Mouse (Mus musculus) cerebral cortex, adult 2 months (tissue): ENCODE data around the gene Prkd1.

Experiments
- WGBS: fragments of 180-500 bp; shearing (Covaris S2); methylation state at CpG from one replicate; pipeline ENCODE4 v1.1.7; 2018; 5-methylcytosine and 5-hydroxymethylcytosine counted together

The Prkd1 gene

DNA sequence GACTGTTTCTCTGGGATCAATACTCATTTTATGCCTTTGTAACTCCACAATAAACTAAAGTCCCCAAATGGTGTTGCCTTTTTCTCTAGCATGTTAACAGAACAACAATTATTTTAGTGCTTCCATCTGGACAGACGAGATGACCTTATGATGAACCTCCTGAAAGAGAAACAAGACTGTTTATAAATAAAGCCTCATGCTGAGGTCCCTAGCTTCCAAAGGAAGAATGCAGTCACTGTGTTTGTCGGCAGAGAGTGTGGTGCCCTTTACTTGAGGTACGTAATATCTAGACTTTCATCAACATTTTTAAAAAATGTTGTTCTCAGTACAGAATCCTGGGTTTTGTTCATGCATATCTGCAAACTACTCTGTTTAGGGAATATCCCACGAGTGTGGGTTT lies 90.7 kb downstream of the Prkd1 start:
- WGBS = 53% methylated on average over 4 of the region's 4 CpGs

DNA sequence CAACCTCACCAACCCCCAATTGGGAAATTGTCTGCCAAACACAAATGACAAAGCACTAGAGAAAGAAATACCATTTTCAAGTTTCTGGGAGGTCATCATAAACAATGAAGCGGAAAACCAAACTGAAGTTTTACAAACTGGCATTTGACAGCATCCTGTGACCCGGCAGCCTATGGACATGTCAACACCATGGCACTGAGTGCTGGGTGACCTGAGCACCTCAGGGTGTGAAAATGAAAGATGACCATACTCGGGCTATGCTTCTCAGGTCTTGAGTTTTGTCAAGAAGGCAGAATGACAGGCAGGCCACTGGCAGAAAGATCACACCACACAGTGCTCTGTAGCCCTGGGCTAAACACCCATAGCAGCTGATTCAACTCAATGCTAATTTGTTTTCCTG lies 94.7 kb downstream of the Prkd1 start:
- 78% methylated on average over 3 of the region's 3 CpGs for WGBS

DNA sequence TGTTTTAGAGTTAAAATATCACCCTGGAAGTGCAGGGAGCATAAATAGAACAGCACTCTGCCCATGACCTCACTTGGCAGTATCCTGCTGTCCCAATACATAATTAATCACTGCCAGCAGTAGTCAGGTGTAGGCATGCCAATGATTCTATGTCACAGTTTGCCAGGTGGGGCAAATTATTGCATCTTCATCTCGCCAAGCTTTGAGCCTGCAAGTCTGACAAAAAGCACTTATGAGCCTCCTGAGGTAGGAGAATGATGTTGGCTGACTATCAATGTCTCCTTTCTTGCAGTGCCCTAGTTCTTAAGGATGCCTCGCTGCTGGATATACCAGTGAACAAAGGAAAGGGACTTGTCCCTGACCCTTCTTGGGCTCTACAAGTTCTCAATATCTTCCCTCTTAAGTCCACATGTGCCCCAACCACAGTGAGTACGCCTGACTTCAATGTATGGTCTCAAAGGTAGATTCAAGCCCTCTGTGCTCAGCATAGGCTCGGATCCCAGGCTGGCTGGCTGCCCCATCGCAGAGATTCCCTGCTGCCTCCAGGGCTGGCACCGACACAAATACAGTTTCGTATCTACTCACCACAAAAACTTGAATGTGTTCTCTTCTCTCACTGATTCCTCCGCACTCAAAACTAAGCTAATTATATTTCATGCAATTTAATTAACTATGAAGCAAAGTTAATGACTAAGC lies 98.9 kb downstream of the Prkd1 start:
- 28% methylated on average over 8 of the region's 8 CpGs for WGBS

DNA sequence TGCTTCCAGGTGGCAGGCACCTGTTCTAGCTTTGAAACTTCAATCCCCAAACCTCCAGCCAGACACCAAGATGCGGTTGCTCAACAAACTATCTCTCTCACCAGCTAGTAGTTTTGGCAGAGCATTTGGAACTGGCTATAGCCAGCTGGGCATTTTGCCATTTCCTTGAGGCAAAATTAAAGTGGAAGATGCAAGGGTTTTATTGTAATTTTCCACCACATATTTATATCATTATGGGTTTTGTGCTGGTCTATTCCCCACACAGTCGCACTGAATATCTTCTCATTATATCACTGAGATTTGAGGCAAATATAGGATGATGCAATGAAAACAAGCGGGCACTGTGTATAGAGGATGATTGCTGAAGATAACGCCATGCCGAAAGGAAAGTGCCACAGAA lies 102.5 kb downstream of the Prkd1 start:
- WGBS = 60% methylated on average over 5 of the region's 5 CpGs

DNA sequence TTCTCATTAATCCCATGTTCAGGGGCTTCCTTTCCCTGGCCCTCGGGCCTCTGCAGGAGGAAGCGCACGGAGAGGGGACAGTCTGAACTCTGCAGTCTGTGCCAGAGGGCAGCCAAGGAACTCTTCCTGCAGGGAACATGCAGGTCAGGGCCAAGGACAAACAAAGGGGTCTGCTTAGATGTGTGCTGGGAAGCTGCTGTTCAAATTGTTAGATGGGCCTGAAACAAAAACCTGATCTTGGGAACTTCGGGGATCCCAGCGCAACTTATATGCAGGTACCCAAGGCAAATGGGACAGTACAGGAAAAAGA lies 103.3 kb downstream of the Prkd1 start:
- 61% methylated on average over 5 of the region's 5 CpGs for WGBS

DNA sequence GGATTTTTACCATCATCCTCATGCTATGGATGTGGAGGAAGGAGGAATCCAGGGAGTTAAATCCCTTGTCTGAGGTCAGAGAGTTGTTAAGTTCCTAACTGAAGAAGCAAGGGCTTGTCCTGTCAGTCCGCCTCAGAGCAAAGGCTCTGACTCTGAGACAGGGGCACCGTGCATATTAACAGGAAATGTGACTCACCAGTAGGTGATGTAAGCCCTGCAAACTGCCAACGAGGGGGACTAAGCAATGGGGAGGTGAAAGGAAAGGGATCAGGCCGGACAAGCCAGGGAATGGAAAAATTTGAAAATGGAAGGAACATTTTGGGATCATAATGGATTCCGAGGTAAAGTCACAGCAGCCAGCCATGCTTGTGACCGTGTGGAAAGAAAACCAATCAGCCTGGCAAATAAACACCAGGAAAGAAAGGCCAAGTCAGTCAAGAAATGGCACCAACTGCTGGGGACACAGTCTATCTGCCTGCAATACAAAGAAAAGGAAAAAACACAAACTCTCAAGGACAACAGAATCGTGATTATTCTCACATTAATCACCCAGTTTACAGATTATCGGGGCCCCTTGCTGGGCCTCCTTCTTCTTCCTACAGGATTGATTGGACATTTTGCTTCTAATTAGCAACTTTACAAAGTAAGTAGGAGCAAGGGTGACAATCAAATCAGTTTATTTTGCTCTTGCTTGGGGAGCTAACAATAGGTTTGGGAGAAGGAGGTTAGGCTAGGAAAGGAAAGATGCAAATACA lies 103.9 kb downstream of the Prkd1 start:
- WGBS = 65% methylated on average over 8 of the region's 8 CpGs

DNA sequence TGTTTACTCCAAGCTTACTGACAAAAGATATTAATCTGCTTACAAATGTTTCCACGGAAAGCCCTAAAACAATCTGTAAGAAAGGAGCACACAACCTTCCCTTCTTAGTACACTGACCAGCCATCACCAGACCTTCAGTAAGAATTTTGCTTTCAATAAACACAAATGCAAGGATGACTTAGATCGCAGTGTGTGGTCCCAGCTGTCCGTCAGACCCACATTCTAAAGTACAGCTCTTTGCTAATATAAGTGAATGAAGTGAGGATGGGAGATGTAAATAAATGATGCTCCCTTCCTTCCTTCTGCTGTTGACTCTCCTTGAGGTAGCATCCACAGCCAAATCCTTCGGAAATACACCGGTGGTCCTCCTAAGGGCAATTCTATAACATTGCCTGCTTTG lies 108.1 kb downstream of the Prkd1 start:
- WGBS = 92% methylated on average over 5 of the region's 5 CpGs

DNA sequence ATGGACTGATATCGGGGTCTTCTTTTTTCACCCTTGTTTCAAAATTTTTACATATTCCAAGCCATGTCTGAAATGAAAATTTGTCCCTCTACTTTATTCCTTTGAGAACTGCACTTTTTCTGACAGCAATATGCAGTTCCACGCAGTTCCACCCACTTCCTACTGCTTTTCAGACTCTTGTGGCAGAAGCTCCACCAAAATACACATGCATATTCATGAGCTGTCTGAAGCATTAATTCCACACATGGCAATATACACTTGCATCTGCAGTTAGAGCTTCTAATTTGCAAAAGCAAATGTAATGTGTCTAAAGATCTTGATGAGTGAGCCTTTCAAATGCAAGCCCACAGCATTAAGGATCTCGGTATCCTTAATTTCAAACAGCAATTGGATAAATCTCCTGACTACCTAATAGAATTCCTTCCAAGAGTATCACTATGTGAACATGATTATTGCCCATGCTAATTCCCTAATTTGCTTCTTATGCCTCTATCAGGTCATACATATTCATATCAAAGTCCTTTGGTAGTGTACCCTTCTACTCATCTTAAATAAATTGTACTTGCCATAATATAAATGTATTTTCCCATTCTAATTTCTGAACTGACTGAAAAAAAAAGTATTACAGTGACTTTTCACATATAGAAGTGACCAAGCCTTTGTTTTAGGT lies 110.5 kb downstream of the Prkd1 start:
- WGBS = 47% methylated on average over 3 of the region's 3 CpGs

DNA sequence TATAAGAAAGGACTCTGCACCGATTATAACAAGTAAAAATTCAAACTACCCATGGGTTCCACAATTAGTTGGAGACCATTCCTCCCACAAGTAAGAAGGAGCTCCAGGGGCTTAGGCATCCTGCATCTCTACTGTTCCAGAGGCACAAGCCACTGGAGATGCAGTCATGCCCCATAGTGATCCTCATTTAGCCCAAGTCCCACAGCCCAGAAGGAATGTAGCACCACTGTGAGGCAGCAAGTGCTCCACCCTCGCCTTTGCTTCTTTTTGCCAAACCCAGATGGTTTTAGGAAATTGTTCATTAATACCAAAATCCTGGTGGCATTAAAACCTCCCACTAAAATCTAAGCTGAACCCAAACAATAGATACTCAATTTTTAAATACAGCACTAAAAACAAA lies 111.1 kb downstream of the Prkd1 start:
- 54% methylated on average over 2 of the region's 2 CpGs for WGBS

DNA sequence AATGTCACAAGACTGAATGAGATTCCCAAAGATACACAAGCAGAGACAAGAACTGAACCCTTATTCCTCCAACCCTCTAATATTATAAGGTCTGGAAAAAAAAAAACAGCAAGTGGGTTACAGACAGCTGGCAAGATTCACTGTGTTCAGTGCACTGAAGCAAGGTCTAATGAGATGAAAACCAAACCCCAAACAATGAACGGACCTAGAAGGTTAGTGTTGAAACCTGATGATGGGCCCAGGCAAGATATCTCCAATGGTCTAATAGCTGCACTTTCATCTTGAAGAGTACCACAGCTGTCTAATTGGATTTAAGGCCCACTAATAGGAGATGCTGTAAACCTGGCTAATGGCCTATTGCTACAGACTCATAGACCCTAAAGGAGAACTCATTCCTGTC lies 111.9 kb downstream of the Prkd1 start:
- 55% methylated on average over 1 of the region's 1 CpGs for WGBS

DNA sequence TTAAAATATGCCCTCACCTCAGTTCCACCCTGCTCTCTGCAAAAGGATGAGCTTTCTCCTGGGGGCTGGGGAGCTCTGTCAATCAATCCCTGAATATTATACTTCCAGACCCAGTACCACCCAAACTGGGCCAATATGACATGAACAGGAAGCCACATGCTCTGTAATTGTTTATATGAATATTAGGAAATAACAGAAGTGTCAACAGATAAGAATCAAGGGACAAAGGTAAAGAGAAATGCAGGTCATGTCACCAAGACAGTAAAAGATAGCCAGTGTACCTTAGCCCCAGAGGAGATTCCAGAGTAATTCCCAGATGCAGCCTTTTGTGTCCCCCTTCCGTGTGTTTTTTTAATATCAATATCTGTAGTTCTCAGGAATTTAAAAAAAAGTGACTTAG lies 120.3 kb downstream of the Prkd1 start:
- 91% methylated on average over 1 of the region's 1 CpGs for WGBS

DNA sequence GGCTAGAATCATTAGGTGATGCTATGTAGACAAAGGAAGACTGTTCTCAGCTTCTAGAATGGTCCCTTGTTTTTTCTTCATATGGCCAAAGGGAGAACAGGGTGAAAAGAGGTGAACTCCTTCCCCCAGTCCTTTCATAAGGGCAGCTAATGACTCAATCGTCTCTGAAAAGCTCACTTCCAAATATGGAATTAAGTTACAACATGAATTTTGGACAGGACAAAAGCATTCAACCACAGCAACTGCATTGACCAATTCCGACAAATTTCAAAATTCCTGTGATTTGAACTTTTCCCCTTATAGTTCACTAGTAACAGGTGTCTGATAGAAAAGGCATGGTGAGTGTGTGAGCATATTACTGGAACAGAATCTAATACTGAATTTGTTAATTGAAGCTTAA lies 124.8 kb downstream of the Prkd1 start:
- WGBS = 76% methylated on average over 2 of the region's 2 CpGs

DNA sequence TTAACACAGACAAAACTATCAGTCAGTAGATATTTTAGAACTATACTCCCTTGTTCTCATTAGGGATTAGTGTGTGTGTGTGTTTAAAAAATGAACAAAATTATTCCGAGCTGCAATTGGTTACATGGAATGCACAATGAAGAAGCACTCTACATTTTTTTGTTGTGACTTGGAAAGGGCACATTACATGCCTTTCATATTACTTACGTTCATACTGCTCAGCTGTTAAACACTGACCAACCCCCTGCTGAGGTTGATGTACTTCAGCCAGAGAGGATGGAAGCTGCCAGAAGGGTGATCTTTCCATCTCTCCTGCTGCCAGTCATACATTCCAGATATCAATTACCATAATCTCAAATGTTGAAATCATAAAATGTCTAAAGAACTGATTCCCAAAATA lies 134.4 kb downstream of the Prkd1 start:
- WGBS = 64% methylated on average over 2 of the region's 2 CpGs

DNA sequence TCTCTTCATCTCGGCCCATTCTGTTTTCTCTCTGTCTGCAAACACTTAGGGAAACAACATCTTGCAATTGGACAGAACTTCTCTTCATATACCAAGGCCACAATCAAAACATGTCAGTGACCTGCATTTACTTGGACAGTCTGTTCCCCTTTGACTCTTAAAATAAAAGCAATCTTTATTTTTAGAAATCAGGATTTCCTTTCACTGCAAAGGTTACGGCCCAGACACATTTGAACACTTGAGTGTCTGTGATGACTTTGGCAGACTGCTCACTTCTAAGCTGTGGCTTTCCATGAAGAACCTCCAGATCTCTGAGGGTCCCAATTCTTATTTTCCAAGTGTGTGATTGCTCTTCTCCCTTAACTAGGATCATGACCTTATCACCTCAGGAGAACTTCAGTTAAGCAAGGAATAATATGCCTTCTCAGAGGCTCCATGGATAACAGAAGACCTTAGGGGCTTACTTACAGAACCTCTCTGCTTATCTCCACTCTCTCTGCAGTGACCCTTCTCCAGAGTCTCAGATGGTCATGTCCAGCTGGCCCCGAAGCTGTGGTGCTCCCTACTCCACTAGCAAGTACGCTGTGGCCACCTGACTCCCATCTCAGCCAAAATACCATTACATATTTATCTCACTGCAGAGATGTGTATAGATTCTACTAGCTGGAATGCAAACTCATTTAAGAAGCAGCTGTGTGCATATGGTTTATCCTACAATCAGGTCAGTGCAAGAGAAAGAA lies 137.2 kb downstream of the Prkd1 start:
- WGBS = 77% methylated on average over 4 of the region's 4 CpGs

DNA sequence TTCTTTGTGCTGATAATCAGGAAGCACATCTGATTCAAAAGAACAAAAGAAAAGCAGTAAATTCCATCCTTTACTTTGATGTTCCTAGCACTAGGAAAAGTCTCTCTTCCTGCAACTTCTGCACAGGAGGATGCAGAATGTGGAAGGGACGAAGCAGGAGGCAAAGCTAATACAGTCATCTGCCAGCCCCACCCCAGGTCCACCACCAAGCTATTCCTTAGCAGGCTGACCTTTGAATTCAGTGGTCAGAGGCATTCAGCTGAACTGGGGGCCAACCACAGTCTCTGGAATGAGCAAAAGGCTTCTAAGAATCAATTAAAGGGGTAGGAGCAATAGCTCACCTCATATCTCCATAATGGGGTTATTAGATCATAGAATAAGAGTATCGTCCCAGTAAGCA lies 140.1 kb downstream of the Prkd1 start:
- 74% methylated on average over 2 of the region's 2 CpGs for WGBS

DNA sequence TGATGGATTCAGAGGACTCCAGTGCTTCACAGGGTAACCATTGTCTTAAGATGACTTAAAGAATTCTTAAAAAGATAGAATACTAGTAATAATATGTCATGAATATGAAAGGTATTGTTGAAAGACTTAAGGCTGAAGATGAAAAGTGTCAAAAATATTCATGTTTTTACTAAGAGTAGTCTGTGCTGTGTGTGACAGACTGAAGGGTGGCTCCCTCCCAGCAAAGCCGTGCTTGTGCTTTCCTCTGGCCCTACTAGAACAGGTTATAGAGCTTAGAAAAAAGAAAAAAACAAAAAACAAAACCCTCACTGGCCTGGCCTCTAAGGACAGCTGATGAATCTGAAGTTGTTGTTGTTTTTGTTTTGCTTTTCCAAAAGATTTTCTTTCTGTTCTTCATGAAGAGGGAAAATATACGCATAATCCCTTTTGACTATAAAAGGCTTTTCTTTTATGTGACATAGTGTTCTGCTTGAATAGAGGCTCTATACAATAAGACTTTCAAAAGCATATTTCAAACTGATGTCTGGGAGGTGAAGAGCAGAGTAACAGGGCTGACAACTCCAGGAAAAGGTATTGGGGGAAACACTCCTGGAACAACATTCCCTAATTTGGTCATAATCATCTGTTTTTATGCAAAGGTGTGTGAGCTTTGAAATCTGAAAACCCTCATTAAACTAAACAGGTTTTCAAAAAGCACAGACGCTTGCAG lies 148.9 kb downstream of the Prkd1 start:
- WGBS = 81% methylated on average over 3 of the region's 3 CpGs

DNA sequence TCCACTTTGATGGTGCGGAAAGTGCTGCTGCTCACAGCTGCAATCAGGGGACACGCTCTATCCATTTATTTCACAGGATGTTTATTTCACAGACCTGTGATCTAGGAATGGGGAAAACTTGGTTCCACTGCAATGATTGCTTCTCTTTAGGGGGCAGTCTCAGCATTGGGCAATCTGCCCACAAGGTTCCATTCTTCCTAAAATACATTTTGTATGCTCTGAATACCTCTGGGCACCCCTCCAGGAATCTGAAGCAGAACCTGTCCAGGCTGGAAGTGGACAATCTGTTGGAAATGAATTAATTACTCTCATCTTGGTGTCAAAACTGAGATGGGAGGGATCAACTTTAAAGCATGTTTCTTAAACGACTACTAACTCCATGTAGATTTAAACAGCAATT lies 152.9 kb downstream of the Prkd1 start:
- 78% methylated on average over 3 of the region's 3 CpGs for WGBS

DNA sequence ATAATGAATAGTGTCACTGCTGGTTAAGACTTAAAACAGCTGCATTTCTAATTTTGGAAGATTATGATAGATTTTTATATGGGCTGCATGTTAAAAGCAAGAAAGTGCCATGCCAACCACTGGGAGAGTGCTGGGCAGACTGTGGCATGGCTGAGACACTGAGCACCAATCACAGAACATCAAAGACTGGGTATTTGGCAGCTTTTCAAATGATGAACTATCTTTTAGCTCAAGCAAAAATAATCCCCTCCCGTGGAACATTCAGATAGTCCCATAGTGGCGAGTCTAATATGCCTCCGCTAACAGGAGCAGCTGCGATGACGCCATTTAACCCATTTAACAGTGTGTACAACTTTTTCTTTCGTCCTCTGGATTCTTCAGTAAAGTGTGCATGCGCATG lies 169.1 kb downstream of the Prkd1 start:
- WGBS = 55% methylated on average over 7 of the region's 7 CpGs

DNA sequence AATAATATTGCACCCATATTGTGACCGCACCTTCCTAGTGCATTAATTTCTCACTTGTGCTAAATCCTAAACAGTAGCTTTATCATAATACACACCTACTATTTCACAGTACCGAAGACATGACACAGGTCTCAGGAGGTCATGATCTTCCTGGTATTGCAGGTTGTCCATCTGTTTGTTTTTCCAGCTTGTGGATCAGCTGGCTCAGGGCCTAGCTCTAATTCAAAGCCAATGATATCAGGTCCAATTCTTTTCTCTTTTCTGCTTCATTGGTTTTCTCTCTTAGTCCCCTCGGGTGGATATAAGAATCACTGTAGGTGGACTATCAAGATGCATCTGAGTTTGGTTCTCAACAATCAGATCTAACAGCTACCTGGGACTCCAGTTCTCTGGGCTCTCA lies 191.7 kb downstream of the Prkd1 start:
- WGBS = 78% methylated on average over 3 of the region's 3 CpGs

DNA sequence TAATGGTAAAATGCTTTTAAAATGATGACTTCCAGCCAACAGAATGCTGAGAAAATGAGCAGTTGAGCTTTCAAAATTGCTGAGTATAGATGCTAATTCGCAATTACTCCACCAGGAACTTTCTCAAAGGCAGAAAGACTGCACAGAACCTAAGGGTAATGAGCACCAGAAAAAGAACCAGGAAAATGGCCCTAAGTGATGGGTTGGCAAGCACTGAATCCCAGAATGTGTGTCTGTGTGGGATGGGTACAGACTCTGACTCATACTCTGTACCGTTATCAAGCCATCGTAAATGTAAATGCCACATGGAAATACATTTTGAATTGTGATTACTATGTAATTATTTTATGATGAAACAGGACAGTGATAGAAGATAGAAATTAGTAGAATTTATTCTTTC lies 197.1 kb downstream of the Prkd1 start:
- 49% methylated on average over 3 of the region's 3 CpGs for WGBS

DNA sequence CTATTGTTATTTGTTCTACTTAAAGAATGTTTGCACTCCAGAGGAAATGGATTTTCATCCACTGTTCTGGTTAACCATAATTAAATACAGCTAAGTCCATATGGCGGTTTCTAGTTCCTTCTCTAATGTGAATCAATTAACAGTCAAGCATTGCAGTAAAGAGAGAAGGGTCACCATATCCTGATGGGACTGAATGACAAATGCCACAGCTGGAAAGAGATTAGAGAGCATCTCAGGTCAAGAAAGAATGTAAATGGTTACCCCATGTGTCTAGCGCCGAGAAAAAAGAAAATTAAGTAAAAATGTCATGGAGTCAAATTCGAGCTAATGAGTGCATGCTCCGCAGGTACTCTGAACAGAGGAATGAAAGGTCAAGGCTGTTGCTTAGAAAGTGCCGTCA lies 212.2 kb downstream of the Prkd1 start:
- WGBS = 75% methylated on average over 6 of the region's 6 CpGs

DNA sequence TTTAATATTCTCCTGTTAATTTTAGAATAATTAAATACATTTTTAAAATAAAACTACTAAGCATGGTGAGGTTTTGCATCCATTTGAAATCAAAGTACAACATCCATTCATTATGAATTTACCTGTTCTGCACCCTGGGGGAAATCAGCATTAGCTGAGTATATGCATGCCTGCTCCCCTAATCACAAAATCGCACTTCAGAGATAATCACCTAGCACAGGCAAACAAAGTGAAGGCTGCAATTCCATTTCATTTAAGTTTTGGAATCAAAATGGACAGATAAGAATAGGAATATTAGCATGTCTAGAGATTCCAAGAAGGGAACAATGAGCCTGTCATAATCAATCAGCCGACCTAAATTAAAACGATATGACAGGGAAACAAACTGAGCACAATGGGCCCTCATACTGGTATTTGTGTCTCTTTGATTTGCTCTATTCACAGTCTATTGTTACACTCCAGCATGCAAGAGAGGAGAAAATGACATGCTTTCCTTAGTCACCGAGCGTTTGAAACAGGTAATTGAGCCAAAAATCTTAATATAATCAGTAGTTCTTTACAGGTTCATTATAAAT lies 218.7 kb downstream of the Prkd1 start:
- WGBS = 61% methylated on average over 5 of the region's 5 CpGs
